Mouse (Mus musculus) stomach, embryonic 16.5 days (tissue): ENCODE data around the gene Usp39. TPM values are rescaled to one million over a fixed set of nuclear protein-coding genes. Genes with fewer than 3 reads are reported as not detected.

Source experiments
- polyA plus RNA-seq: library from polyadenylated mRNA; unstranded; fragments of >200 nt; fragmentation: Nextera tagmentation; extraction: Ambion mirVana; gene quantifications from 2 replicates; pipeline ENCODE4 v1.2.1, GENCODE M21; 2015

Usp39 gene
- polyA plus RNA-seq, 1 experiment from 2014 or later: 29.7 TPM

Other genes with a start within 250 kb of the Usp39 start
- 26.1 and 32.2 TPM in 2 replicates for gene St3gal5, start 247.6 kb downstream of the Usp39 start, polyA plus RNA-seq
- gene Atoh8, start 109.6 kb downstream of the Usp39 start, polyA plus RNA-seq: 8.6 and 9.2 TPM in 2 replicates
- not detected in 2 replicates for gene Sftpb, start 40.6 kb downstream of the Usp39 start, polyA plus RNA-seq
- gene 0610030E20Rik, start 2.1 kb upstream of the Usp39 start, polyA plus RNA-seq: 25.9 and 26.7 TPM in 2 replicates
- 16.6 and 18.5 TPM in 2 replicates for gene Tmem150a, start 10.3 kb upstream of the Usp39 start, polyA plus RNA-seq
- 139 and 143 TPM in 2 replicates for gene Rnf181, start 21.8 kb upstream of the Usp39 start, polyA plus RNA-seq
- 25.2 and 30.4 TPM in 2 replicates for gene Vamp5, start 35.3 kb upstream of the Usp39 start, polyA plus RNA-seq
- 244 and 269 TPM in 2 replicates for gene Vamp8, start 45.5 kb upstream of the Usp39 start, polyA plus RNA-seq
- 34.7 and 35.3 TPM in 2 replicates for gene Ggcx, start 69.1 kb upstream of the Usp39 start, polyA plus RNA-seq
- 298 and 309 TPM in 2 replicates for gene Mat2a, start 94.4 kb upstream of the Usp39 start, polyA plus RNA-seq
- gene Sh2d6, start 176.5 kb upstream of the Usp39 start, polyA plus RNA-seq: 0.21 and 0.24 TPM in 2 replicates
- 142 and 180 TPM in 2 replicates for gene Capg, start 199.2 kb upstream of the Usp39 start, polyA plus RNA-seq